Mouse (Mus musculus): ENCODE data around the gene Siah1b. TPM values are rescaled to one million over a fixed set of nuclear protein-coding genes. Genes with fewer than 3 reads are reported as not detected.

Siah1b gene
- polyA plus RNA-seq, 1 experiment from 2014 or later, result 16.9 TPM

DNA sequence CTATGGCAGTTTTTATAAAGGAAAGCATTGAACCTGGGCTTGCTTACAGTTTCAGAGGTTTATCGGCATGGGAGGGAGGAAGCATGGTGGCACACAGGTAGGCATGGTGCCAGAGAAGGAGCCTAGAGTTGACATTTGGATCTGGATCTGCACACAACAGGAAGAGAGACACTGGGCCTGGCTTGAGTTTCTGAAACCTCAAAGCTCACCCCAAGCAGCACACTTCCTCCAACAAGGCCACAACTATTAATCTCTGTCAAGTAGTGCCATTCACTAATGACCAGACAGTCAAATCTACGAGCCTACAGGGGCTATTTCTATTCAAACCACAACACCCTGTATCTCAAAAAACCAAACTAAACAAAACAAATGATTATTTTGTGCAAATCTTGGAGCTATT lies 29.6 kb downstream of the Siah1b start:
- no peaks in the 10 kb centered on the region for H3K36me3 ChIP-seq (ENCODE audit: control insufficient read depth, insufficient read depth, low read length)
- no peak overlapping the region for H3K4me2 ChIP-seq (ENCODE audit: low read length)
- H3K27ac ChIP-seq (ENCODE audit: low read depth, low read length), result no peak overlapping the region
- no peak overlapping the region for H3K9ac ChIP-seq (ENCODE audit: low read depth, low read length)
- H3K27me3 ChIP-seq (replicated peaks; ENCODE audit: control insufficient read depth, insufficient read depth, low read length), result no peaks in the 10 kb centered on the region
- no peak overlapping the region for H3K4me3 ChIP-seq (ENCODE audit: low read length)
- no peaks in the 10 kb centered on the region for H3K4me1 ChIP-seq (ENCODE audit: control insufficient read depth, insufficient read depth, low read depth, low read length)
- WGBS, result 80% methylated on average over 2 of the region's 2 CpGs
- no peaks in the 10 kb centered on the region for H3K9me3 ChIP-seq (ENCODE audit: control insufficient read depth, low read length)
- ATAC-seq, result no peak

GRCm38 (mm10) chrX:164042069-164042468 lies 34.2 kb downstream of the Siah1b start:
- 64% methylated on average over 13 of the region's 13 CpGs for WGBS
- no peak for ATAC-seq

DNA sequence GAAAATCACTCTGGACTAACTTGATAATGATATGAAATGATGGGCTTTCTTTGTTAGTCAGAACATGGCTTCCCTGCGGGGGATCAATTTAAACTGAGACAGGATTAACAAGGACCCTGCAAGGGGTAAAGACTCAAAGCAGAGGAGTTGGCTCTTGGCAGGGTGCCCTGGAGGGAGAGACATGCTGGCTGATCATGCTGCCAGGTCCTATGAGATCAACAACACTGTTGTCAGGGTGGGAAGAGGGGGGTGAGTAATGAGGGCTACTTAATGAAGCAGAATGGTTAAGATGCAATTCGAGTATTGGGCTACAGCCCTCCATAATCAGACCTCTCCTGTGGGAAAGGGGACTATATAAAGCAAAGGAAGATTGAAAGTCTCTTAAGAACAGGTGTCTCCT lies 37.4 kb downstream of the Siah1b start:
- 31% methylated on average over 2 of the region's 2 CpGs for WGBS

More at GRCm38 (mm10) chrX:164042069-164042468, 34.2 kb downstream of the Siah1b start:
- Histone ChIP-seq H3K27ac (ENCODE audit: low read depth, low read length) (no peak overlapping the region), H3K9ac (ENCODE audit: low read depth, low read length) (no peak overlapping the region), H3K9me3 (ENCODE audit: control insufficient read depth, low read length) (no peaks in the 10 kb centered on the region), H3K4me3 (ENCODE audit: low read length) (no peak overlapping the region), H3K4me2 (ENCODE audit: low read length) (no peak overlapping the region), H3K4me1 (ENCODE audit: control insufficient read depth, insufficient read depth, low read depth, low read length) (no peaks in the 10 kb centered on the region), H3K27me3 (replicated peaks; ENCODE audit: control insufficient read depth, insufficient read depth, low read length) (no peaks in the 10 kb centered on the region), H3K36me3 (ENCODE audit: control insufficient read depth, insufficient read depth, low read length) (no peaks in the 10 kb centered on the region)

GRCm38 (mm10) chrX:164035931-164036330 lies 40.4 kb downstream of the Siah1b start:
- 96% methylated on average over 7 of the region's 7 CpGs for WGBS
- Histone ChIP-seq H3K27ac (ENCODE audit: low read depth, low read length) (no peak overlapping the region), H3K9ac (ENCODE audit: low read depth, low read length) (no peak overlapping the region), H3K4me1 (ENCODE audit: control insufficient read depth, insufficient read depth, low read depth, low read length) (no peaks in the 10 kb centered on the region), H3K4me2 (ENCODE audit: low read length) (no peak overlapping the region), H3K36me3 (ENCODE audit: control insufficient read depth, insufficient read depth, low read length) (no peaks in the 10 kb centered on the region), H3K27me3 (replicated peaks; ENCODE audit: control insufficient read depth, insufficient read depth, low read length) (no peaks in the 10 kb centered on the region), H3K9me3 (ENCODE audit: control insufficient read depth, low read length) (no peaks in the 10 kb centered on the region), H3K4me3 (ENCODE audit: low read length) (no peak overlapping the region)
- no peak for ATAC-seq

More for the DNA sequence above, 37.4 kb downstream of the Siah1b start:
- Histone ChIP-seq H3K4me3 (ENCODE audit: low read length) (no peak overlapping the region), H3K4me2 (ENCODE audit: low read length) (no peak overlapping the region), H3K9ac (ENCODE audit: low read depth, low read length) (no peak overlapping the region), H3K27ac (ENCODE audit: low read depth, low read length) (no peak overlapping the region), H3K27me3 (replicated peaks; ENCODE audit: control insufficient read depth, insufficient read depth, low read length) (no peaks in the 10 kb centered on the region), H3K4me1 (ENCODE audit: control insufficient read depth, insufficient read depth, low read depth, low read length) (no peaks in the 10 kb centered on the region), H3K36me3 (ENCODE audit: control insufficient read depth, insufficient read depth, low read length) (no peaks in the 10 kb centered on the region), H3K9me3 (ENCODE audit: control insufficient read depth, low read length) (no peaks in the 10 kb centered on the region)
- peak; percentile 60 for ATAC-seq

DNA sequence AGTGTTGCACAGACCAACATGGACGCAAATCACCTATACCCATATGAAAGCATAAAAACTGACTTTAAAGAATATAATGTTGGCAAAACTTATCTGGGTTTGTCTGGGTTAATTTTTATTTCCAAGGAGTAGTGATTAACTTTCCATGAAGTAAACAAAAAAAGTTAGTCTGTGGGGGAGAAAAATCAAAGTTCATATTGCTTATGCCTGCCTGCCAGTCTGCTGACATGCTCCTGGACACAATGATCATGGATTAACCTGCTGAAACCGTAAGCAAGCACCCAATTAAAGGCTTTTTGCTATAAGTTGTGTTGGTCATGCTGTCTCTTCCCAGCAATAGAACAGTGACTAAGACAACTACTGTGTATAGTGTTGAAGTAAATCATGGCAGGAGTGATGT lies 40.9 kb downstream of the Siah1b start:
- 91% methylated on average over 2 of the region's 2 CpGs for WGBS
- Histone ChIP-seq H3K9ac (ENCODE audit: low read depth, low read length) (no peak overlapping the region), H3K9me3 (ENCODE audit: control insufficient read depth, low read length) (no peaks in the 10 kb centered on the region), H3K36me3 (ENCODE audit: control insufficient read depth, insufficient read depth, low read length) (no peaks in the 10 kb centered on the region), H3K4me1 (ENCODE audit: control insufficient read depth, insufficient read depth, low read depth, low read length) (no peaks in the 10 kb centered on the region), H3K4me3 (ENCODE audit: low read length) (no peak overlapping the region), H3K27ac (ENCODE audit: low read depth, low read length) (no peak overlapping the region), H3K27me3 (replicated peaks; ENCODE audit: control insufficient read depth, insufficient read depth, low read length) (no peaks in the 10 kb centered on the region), H3K4me2 (ENCODE audit: low read length) (no peak overlapping the region)
- ATAC-seq, result no peak

DNA sequence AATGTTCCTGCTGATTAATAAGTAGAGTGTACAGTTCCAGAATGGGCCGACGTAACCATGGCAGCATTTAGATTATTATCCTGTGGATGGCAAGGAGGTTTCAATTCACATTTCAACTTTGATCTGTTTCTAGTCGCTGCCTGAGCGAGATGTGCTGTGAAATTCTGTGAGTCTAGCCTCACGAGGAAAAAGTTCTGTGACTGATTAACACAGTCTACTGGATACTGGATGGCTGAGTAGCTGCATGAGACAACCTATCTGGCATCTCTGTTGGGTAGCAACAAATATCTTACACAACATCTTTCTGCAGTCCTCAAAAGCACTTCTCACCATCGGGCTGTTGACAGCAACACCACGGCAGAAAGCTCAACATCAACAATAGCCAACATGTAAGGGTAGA lies 43.8 kb downstream of the Siah1b start:
- Histone ChIP-seq H3K36me3 (ENCODE audit: control insufficient read depth, insufficient read depth, low read length) (no peaks in the 10 kb centered on the region), H3K9me3 (ENCODE audit: control insufficient read depth, low read length) (no peaks in the 10 kb centered on the region), H3K27ac (ENCODE audit: low read depth, low read length) (no peak overlapping the region), H3K9ac (ENCODE audit: low read depth, low read length) (no peak overlapping the region), H3K4me3 (ENCODE audit: low read length) (no peak overlapping the region), H3K4me1 (ENCODE audit: control insufficient read depth, insufficient read depth, low read depth, low read length) (no peaks in the 10 kb centered on the region), H3K27me3 (replicated peaks; ENCODE audit: control insufficient read depth, insufficient read depth, low read length) (no peaks in the 10 kb centered on the region), H3K4me2 (ENCODE audit: low read length) (no peak overlapping the region)
- ATAC-seq, result no peak
- WGBS, result 86% methylated on average over 7 of the region's 7 CpGs

- H3K4me3 ChIP-seq (ENCODE audit: low read length), result peak within 1 kb of the TSS; percentile 28
- no peaks in the 10 kb centered on the region for H3K4me1 ChIP-seq (ENCODE audit: control insufficient read depth, insufficient read depth, low read depth, low read length)
- no peak within 1 kb of the TSS for H3K27ac ChIP-seq (ENCODE audit: low read depth, low read length)
- ATAC-seq, result peak; percentile 95
- H3K9me3 ChIP-seq (ENCODE audit: control insufficient read depth, low read length), result no peaks in the 10 kb centered on the region
- H3K9ac ChIP-seq (ENCODE audit: low read depth, low read length), result no peak within 1 kb of the TSS
- H3K4me2 ChIP-seq (ENCODE audit: low read length), result peak within 1 kb of the TSS; percentile 50
- no peaks in the 10 kb centered on the region for H3K36me3 ChIP-seq (ENCODE audit: control insufficient read depth, insufficient read depth, low read length)
- 15% methylated on average over 20 of the region's 22 CpGs for WGBS
- no peaks in the 10 kb centered on the region; the same call in 1 of the 2 replicates for H3K27me3 ChIP-seq (replicated peaks; ENCODE audit: control insufficient read depth, insufficient read depth, low read length)
Measured at GRCm38 (mm10) chrX:164027607-164028289, 48.5 kb downstream of the Siah1b start, which contains the start of gene Car5b. Gene Car5b (minus strand): TSS chrX:164027997.

Other genes with a start within 250 kb of the Siah1b start
- gene Ap1s2, start 167.5 kb downstream of the Siah1b start, polyA plus RNA-seq (2015; fragmentation: Nextera tagmentation; extraction: Ambion mirVana), result 131 and 138 TPM in 2 replicates
- 55.6 and 60.1 TPM in 2 replicates for gene Zrsr2, start 117.8 kb downstream of the Siah1b start, polyA plus RNA-seq (2015; fragmentation: Nextera tagmentation; extraction: Ambion mirVana)
- gene Car5b, start 48.5 kb downstream of the Siah1b start, polyA plus RNA-seq (2015; fragmentation: Nextera tagmentation; extraction: Ambion mirVana), result 0.96 and 1.2 TPM in 2 replicates
- gene Cltrn, start 12.3 kb upstream of the Siah1b start, polyA plus RNA-seq (2015; fragmentation: Nextera tagmentation; extraction: Ambion mirVana), result 0.20 and 0.29 TPM in 2 replicates
- 0.49 and 1.1 TPM in 2 replicates for gene Ace2, start 62.8 kb upstream of the Siah1b start, polyA plus RNA-seq (2015; fragmentation: Nextera tagmentation; extraction: Ambion mirVana)
- 0.41 and 0.69 TPM in 2 replicates for gene Bmx, start 181.7 kb upstream of the Siah1b start, polyA plus RNA-seq (2015; fragmentation: Nextera tagmentation; extraction: Ambion mirVana)
- gene Pir, start 192.9 kb upstream of the Siah1b start, polyA plus RNA-seq (2015; fragmentation: Nextera tagmentation; extraction: Ambion mirVana), result 4.6 and 5.7 TPM in 2 replicates

All from hindbrain, embryonic 16.5 days (tissue).